ENCODE assay signal across 8 mouse cellular contexts in the genomic region with DNA sequence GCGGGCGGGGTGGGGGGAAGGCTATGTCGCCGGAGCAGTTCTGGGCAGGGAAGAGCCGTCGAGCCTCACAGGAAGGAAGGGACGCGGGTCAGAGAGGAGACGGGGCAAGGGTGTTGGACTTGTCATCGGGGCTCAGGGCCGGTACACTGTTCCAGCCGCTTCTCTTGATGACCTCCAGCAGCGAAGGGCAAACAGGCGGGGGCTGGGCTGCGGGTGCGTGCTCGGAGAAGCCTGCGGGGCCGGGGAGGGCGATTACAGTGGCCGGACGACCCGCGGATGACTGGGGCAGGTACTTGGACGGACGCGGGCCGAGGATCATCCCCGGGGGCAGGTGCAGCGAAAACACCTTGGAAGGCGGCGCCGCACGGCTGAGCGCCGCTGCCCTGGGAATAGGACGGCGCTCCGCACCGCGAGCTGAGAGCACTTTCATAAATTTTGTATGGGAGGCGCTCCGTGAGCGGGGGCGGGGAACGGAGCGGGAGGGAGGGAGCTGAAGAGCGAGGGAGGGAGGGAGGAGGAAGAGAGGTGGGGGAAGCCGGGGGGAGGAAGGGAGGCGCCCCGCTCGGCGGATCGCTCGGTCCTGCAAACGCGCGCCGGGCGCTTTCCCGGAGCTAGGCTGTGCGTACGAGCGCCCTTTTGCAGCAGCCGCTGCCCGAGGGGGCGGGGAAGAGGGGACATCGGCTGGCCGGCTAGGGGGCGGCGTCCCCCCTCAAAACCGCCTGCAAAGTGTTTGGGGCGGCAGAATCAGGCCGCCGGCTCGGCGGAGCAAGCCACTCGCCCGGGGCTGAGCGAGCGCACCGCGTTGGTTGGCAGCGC. TPM values are rescaled to one million over a fixed set of nuclear protein-coding genes. Genes with fewer than 3 reads are reported as not detected.
A peak's percentile ranks its signal among the peaks of the same experiment; 100 is the strongest.
DNase-seq lines count a peak whose midpoint lies in the region; ATAC-seq and TF ChIP-seq lines count a peak whose summit lies in the region.

Gene Rtn4rl1 (plus strand): TSS at position 528 of the 816 bp plus-strand sequence.

- peak within 1 kb of the TSS; percentile 64 for H3K4me3 ChIP-seq in spleen, adult 2 months (ENCODE audit: extremely low read depth, insufficient read depth, insufficient read length)
- H3K4me3 ChIP-seq in embryonic fibroblast, embryonic 13.5 days (ENCODE audit: insufficient read depth, low read length) = peak within 1 kb of the TSS; percentile 51
- H3K4me3 ChIP-seq in liver, postnatal 0 days (ENCODE audit: low read depth, low read length) = peak within 1 kb of the TSS; percentile 56

- no peak for TF ChIP-seq POLR2A in spleen, adult 2 months (IDR thresholded peaks at IDR 0.05; ENCODE audit: low read depth, low read length)
- 0 out of 2 replicates have a peak, but pooled peaks have one; percentile 23 for TF ChIP-seq POLR2A in embryonic fibroblast, embryonic 13.5 days (IDR thresholded peaks at IDR 0.05; ENCODE audit: low read depth, low read length)

- H3K4me2 ChIP-seq in liver, postnatal 0 days (ENCODE audit: low read depth, low read length) = peak within 1 kb of the TSS; percentile 76

- intact Hi-C loops in heart, postnatal 10 days (cut with DNase I) = loop anchor here (1.0 to 5.0 kb wide), 3 partner anchors 37 to 209 kb away; no protein-coding TSS in a partner anchor

- peaks cover 13% of the 10 kb centered on the region for H3K4me1 ChIP-seq in spleen, adult 2 months (ENCODE audit: control insufficient read depth, insufficient read depth, insufficient read length)
- H3K4me1 ChIP-seq in embryonic fibroblast, embryonic 13.5 days (ENCODE audit: control insufficient read depth, insufficient read depth, low read length) = no peaks in the 10 kb centered on the region
- peaks cover 29% of the 10 kb centered on the region for H3K4me1 ChIP-seq in liver, postnatal 0 days (ENCODE audit: insufficient read depth)

- no peaks in the 10 kb centered on the region for H3K9me3 ChIP-seq in liver, postnatal 0 days (ENCODE audit: low read length)

- H3K27me3 ChIP-seq in spleen, adult 2 months (ENCODE audit: control insufficient read depth, insufficient read depth, low read length) = peaks cover 13% of the 10 kb centered on the region
- peaks cover 47% of the 10 kb centered on the region for H3K27me3 ChIP-seq in liver, postnatal 0 days (ENCODE audit: insufficient read depth, low read length)

- H3K9ac ChIP-seq in liver, postnatal 0 days (replicated peaks) = peak within 1 kb of the TSS; percentile 27; the same call in 1 of the 2 replicates

- WGBS in spleen, adult 2 months = under 1% methylated on average over 82 of the region's 84 CpGs
- under 1% methylated on average over 71 of the region's 84 CpGs for WGBS in liver, postnatal 0 days (ENCODE audit: insufficient replicate concordance)

- H3K36me3 ChIP-seq in spleen, adult 2 months (ENCODE audit: control insufficient read depth, insufficient read depth, low read length) = no peaks in the 10 kb centered on the region
- no peaks in the 10 kb centered on the region for H3K36me3 ChIP-seq in liver, postnatal 0 days (replicated peaks; ENCODE audit: insufficient read depth, low read length)

- peak; percentile 35 to 66 for DNase-seq in spleen, adult 2 months (ENCODE audit: low read depth in 1 of 2, low spot score in 2 of 2)
- no peak for DNase-seq in spleen, adult 12 weeks (ENCODE audit: low spot score)
- DNase-seq in heart, postnatal 10 days = peak; percentile 81 to 86
- DNase-seq in kidney, postnatal 36 days = peak; percentile 81 to 85
- DNase-seq in liver, postnatal 0 days = peak; percentile 53
- DNase-seq in thymus, postnatal 36 days = peak; percentile 81 to 84

- no peak for TF ChIP-seq EP300 in liver, postnatal 0 days (IDR thresholded peaks at IDR 0.05; ENCODE audit: low read depth)

- peak within 1 kb of the TSS; percentile 28 for H3K27ac ChIP-seq in spleen, adult 2 months (ENCODE audit: insufficient read depth, low read length)
- H3K27ac ChIP-seq in embryonic fibroblast, embryonic 13.5 days (ENCODE audit: insufficient read depth, low read length) = no peak within 1 kb of the TSS
- H3K27ac ChIP-seq in liver, postnatal 0 days (ENCODE audit: low read depth) = no peak within 1 kb of the TSS

- no peak for TF ChIP-seq CTCF in spleen, adult 2 months (IDR thresholded peaks at IDR 0.05; ENCODE audit: extremely low read depth, insufficient read depth, insufficient read length, insufficient replicate concordance)
- TF ChIP-seq CTCF in embryonic fibroblast, embryonic 13.5 days (IDR thresholded peaks at IDR 0.05; ENCODE audit: borderline replicate concordance, insufficient read depth, low read length) = no peak
- no peak for TF ChIP-seq CTCF in liver, postnatal 0 days (IDR thresholded peaks at IDR 0.05; ENCODE audit: low read depth)

- peak; percentile 24; the same call in 1 of the 2 replicates for ATAC-seq in liver, postnatal 0 days
- peak; percentile 17; the same call in 1 of the 2 replicates for ATAC-seq in neutrophil, adult 5-6 weeks (ENCODE audit: extremely low read depth, insufficient number of reproducible peaks, low FRiP score, poor library complexity, severe bottlenecking)

RNA-seq across cellular contexts. Expression of gene Rtn4rl1, which starts in this region (rescaled TPM):
- polyA plus RNA-seq in spleen, adult 2 months (2012; rRNA removed) = 11.1 and 12.7 TPM in 2 replicates
- polyA plus RNA-seq in embryonic fibroblast, embryonic 13.5 days (2011; ENCODE audit: insufficient read length, low read depth, missing spikeins) = 2.1 and 2.7 TPM in 2 replicates
- total RNA-seq in heart, postnatal 10 days (2021) = 10 to 100 TPM; 13.9 to 21.4 TPM
- polyA plus RNA-seq in liver, postnatal 0 days (2015; fragmentation: Nextera tagmentation; extraction: Ambion mirVana) = 1.5 and 2.0 TPM in 2 replicates
- total RNA-seq in neutrophil, adult 5-6 weeks (2017) = 0.47 and 0.61 TPM in 2 replicates

Comparison
In these comparisons a context has a peak if more than half of its experiments do, and no peak if none do; other contexts are left out.
1. Peak in ATAC-seq in neutrophil, adult 5-6 weeks; RNA of the gene not detected or under 1 TPM.